Mouse (Mus musculus): Measurements from ENCODE around the gene Sys1. TPM values are rescaled to one million over a fixed set of nuclear protein-coding genes. Genes with fewer than 3 reads are reported as not detected.

Gene Sys1
- polyA plus RNA-seq, 1 experiment, result 111 TPM

DNA sequence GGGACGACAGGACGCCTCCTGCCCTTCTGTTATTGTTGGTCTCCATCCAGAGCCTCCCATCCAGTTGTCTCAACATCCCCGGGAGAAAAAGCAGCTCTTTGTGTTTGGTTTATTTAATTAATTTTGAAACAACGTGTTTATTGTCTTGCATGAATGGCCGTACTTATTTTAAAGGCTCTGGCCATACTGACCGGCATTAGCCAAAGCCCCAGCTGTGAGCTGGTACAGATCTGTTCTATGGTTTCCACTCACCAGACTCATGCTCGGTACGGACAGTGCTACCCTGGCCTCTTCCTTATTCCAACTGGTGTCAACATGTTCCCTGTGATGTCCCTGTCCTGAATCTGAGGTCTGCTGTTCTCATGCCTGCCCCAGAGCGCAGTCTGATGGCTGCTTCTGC, 59.1 kb downstream of the Sys1 start:
- Histone ChIP-seq H3K36me3 (ENCODE audit: control insufficient read depth, insufficient read depth, low read length) (no peaks in the 10 kb centered on the region), H3K27ac (ENCODE audit: insufficient read depth, low read length) (no peak overlapping the region), H3K4me3 (ENCODE audit: extremely low read depth, insufficient read depth, insufficient read length) (no peak overlapping the region), H3K4me1 (ENCODE audit: control insufficient read depth, insufficient read depth, insufficient read length) (peaks cover 5% of the 10 kb centered on the region; the same call in 1 of the 2 replicates), H3K27me3 (ENCODE audit: control insufficient read depth, insufficient read depth, low read length) (no peaks in the 10 kb centered on the region)
- TF ChIP-seq POLR2A (IDR thresholded peaks at IDR 0.05; ENCODE audit: low read depth, low read length) (no peak), CTCF (IDR thresholded peaks at IDR 0.05; ENCODE audit: extremely low read depth, insufficient read depth, insufficient read length, insufficient replicate concordance) (no peak)
- no peak for DNase-seq (ENCODE audit: low read depth in 1 of 2, low spot score in 2 of 2)
- 90% methylated on average over 9 of the region's 9 CpGs for WGBS

DNA sequence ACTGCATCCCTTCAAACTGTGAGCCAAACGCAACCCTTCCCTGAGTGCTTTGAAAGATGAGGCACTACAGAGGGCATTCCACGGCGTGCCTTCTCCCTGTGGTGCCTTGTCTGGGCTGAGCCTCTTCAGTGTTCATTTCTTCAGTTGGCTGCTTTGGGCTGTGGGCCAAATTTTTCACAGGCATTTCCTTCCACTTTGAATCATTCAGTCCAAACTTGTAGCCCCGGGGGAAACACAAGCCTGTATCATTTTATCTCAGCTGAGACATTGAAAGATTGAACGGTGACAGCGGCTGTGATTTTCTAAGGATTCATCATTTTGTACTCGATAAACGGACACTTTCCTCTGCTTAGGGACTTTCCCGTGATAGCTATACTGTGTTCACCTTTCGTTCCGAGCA, 59.8 kb downstream of the Sys1 start:
- H3K27ac ChIP-seq (ENCODE audit: insufficient read depth, low read length), result no peak overlapping the region
- H3K4me3 ChIP-seq (ENCODE audit: extremely low read depth, insufficient read depth, insufficient read length), result no peak overlapping the region
- no peaks in the 10 kb centered on the region for H3K27me3 ChIP-seq (ENCODE audit: control insufficient read depth, insufficient read depth, low read length)
- H3K4me1 ChIP-seq (ENCODE audit: control insufficient read depth, insufficient read depth, insufficient read length), result peaks cover 10% of the 10 kb centered on the region; the same call in 1 of the 2 replicates
- no peak for TF ChIP-seq POLR2A (IDR thresholded peaks at IDR 0.05; ENCODE audit: low read depth, low read length)
- TF ChIP-seq CTCF (IDR thresholded peaks at IDR 0.05; ENCODE audit: extremely low read depth, insufficient read depth, insufficient read length, insufficient replicate concordance), result no peak
- H3K36me3 ChIP-seq (ENCODE audit: control insufficient read depth, insufficient read depth, low read length), result no peaks in the 10 kb centered on the region
- DNase-seq (ENCODE audit: low read depth in 1 of 2, low spot score in 2 of 2), result no peak
- WGBS, result 73% methylated on average over 11 of the region's 11 CpGs

DNA sequence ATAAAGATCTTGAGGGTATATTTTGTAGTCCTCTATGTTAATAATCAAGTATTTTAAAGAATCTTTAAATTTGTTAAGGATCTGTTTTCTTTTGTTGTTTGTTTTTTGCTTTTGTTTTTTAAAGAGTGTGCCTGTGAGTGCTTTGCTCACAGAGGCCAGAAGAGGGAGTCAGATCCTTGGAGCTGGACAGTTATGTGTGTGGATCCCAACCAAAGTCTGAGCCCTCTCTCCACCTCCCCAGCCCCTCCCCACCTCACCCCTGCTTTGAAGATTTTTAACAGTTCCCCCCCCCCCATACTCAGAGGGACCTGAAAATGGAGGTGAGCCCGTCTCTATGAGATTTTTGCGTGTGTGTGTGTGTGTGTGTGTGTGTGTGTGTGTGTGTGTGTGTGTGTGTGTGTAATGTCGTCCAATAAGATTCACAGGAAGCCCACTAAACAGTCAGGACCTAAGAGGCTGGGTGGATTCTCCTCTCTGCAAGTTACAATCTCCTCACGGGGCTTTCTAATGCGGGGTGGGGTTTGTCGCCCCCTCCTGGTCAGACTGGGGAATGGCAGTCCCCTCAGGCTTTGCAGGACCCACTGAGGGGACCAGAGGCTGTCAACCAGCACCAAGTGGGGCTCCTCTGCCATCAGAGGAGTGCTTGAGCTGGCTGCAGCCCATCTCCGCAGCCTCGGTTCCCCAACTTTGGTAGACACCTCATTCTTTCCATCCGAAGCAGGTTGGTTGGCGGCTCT, 60.9 kb downstream of the Sys1 start:
- DNase-seq (ENCODE audit: low read depth in 1 of 2, low spot score in 2 of 2), result peak; percentile 36 to 63
- Histone ChIP-seq H3K36me3 (ENCODE audit: control insufficient read depth, insufficient read depth, low read length) (no peaks in the 10 kb centered on the region), H3K27me3 (ENCODE audit: control insufficient read depth, insufficient read depth, low read length) (no peaks in the 10 kb centered on the region), H3K27ac (ENCODE audit: insufficient read depth, low read length) (no peak overlapping the region), H3K4me1 (ENCODE audit: control insufficient read depth, insufficient read depth, insufficient read length) (peaks cover 11% of the 10 kb centered on the region; the same call in 1 of the 2 replicates), H3K4me3 (ENCODE audit: extremely low read depth, insufficient read depth, insufficient read length) (no peak overlapping the region)
- TF ChIP-seq POLR2A (IDR thresholded peaks at IDR 0.05; ENCODE audit: low read depth, low read length) (no peak), CTCF (IDR thresholded peaks at IDR 0.05; ENCODE audit: extremely low read depth, insufficient read depth, insufficient read length, insufficient replicate concordance) (peak; percentile 91)
- 42% methylated on average over 10 of the region's 10 CpGs for WGBS

DNA sequence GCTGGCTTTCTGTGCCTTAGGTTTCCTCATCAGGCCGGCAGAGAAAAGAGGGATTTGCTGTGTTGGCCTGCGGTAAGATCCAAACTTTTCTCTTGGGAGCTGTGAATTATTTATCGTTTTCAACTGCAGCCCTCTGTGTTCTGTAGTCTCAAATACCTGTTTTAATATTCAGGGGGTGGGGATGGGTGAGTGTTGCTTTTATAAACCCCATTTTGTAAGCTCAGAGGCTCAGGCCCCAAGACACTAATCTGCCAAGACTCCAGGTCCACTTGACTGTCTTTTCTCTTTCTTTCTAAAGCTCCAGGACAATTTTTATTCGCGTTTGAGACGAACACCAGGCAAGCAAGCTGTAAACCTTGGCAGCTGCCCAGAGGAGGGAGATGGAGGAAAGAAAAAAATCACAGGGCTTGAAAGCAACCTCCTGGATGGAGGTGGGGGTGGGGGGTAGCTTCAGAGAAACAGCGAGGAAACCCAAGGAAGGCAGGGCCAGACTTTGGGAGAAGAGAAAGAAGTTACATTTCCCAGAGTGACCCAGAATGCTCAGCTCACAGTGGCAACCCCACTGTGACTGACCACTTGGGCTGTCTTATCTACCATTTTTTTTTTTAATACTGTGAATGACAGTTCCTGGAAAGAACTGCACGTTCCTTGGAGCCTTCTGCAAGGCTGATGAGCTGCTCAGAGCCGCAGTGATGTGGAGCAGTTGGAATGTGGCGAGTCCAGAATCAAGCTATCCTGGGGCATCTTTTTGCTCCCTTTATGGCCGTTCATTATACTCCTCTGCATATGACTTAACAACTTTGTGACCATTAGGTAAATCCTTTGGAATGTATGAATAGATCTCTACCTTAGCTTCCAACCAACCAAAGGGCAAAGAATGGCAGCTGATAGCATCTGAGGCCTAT, 61.8 kb downstream of the Sys1 start:
- no peak for DNase-seq (ENCODE audit: low read depth in 1 of 2, low spot score in 2 of 2)
- H3K27ac ChIP-seq (ENCODE audit: insufficient read depth, low read length), result no peak overlapping the region
- no peaks in the 10 kb centered on the region for H3K36me3 ChIP-seq (ENCODE audit: control insufficient read depth, insufficient read depth, low read length)
- no peaks in the 10 kb centered on the region for H3K27me3 ChIP-seq (ENCODE audit: control insufficient read depth, insufficient read depth, low read length)
- H3K4me1 ChIP-seq (ENCODE audit: control insufficient read depth, insufficient read depth, insufficient read length), result peaks cover 11% of the 10 kb centered on the region; the same call in 1 of the 2 replicates
- 79% methylated on average over 11 of the region's 11 CpGs for WGBS
- TF ChIP-seq CTCF (IDR thresholded peaks at IDR 0.05; ENCODE audit: extremely low read depth, insufficient read depth, insufficient read length, insufficient replicate concordance), result no peak
- TF ChIP-seq POLR2A (IDR thresholded peaks at IDR 0.05; ENCODE audit: low read depth, low read length), result no peak
- no peak overlapping the region for H3K4me3 ChIP-seq (ENCODE audit: extremely low read depth, insufficient read depth, insufficient read length)

DNA sequence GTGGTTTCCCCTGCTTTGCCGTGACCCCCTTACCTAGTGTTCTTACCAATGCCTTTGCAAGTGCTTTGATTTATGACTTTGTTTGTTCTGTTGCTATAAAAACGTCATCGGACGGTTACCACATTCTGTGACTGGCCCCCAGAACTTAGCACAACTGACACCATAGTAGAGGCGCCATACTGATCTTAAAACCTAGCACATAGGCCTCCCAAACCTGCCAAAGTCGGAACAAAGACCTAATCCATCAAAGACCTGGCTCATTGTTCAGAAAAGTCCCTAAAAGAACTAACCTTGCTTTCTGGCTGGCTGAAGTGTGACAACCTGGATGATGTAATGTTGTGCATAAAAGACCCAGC, 62.4 kb downstream of the Sys1 start:
- no peak overlapping the region for H3K27ac ChIP-seq (ENCODE audit: insufficient read depth, low read length)
- no peak overlapping the region for H3K4me3 ChIP-seq (ENCODE audit: extremely low read depth, insufficient read depth, insufficient read length)
- TF ChIP-seq POLR2A (IDR thresholded peaks at IDR 0.05; ENCODE audit: low read depth, low read length), result no peak
- TF ChIP-seq CTCF (IDR thresholded peaks at IDR 0.05; ENCODE audit: extremely low read depth, insufficient read depth, insufficient read length, insufficient replicate concordance), result no peak
- WGBS, result 70% methylated on average over 6 of the region's 6 CpGs
- H3K27me3 ChIP-seq (ENCODE audit: control insufficient read depth, insufficient read depth, low read length), result no peaks in the 10 kb centered on the region
- H3K36me3 ChIP-seq (ENCODE audit: control insufficient read depth, insufficient read depth, low read length), result no peaks in the 10 kb centered on the region
- H3K4me1 ChIP-seq (ENCODE audit: control insufficient read depth, insufficient read depth, insufficient read length), result peaks cover 11% of the 10 kb centered on the region; the same call in 1 of the 2 replicates
- DNase-seq (ENCODE audit: low read depth in 1 of 2, low spot score in 2 of 2), result no peak

DNA sequence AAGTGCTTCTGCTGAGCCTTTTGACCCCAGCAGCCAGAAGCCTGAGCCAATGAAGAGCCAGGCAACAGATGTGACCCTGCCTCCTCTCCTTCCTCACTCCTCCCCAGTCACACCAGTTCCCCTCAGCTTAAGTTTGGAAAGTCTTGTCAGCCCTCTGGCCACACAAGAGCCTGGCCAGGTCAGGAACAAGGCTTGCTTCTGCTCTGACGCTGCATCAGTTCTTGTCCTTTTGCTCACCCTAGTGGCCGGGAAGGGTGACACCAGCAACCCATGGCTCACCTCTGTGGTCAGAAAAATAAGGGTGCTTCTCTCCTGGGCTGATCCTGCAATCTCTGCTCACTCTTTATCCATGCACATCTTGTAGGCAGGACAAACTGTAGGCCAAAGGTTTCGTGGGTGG, 64.0 kb downstream of the Sys1 start:
- WGBS, result 7% methylated on average over 3 of the region's 3 CpGs
- TF ChIP-seq CTCF (IDR thresholded peaks at IDR 0.05; ENCODE audit: extremely low read depth, insufficient read depth, insufficient read length, insufficient replicate concordance) (peak; percentile 57; the same call in 1 of the 2 replicates), POLR2A (IDR thresholded peaks at IDR 0.05; ENCODE audit: low read depth, low read length) (no peak)
- Histone ChIP-seq H3K27me3 (ENCODE audit: control insufficient read depth, insufficient read depth, low read length) (no peaks in the 10 kb centered on the region), H3K27ac (ENCODE audit: insufficient read depth, low read length) (no peak overlapping the region), H3K4me3 (ENCODE audit: extremely low read depth, insufficient read depth, insufficient read length) (no peak overlapping the region), H3K36me3 (ENCODE audit: control insufficient read depth, insufficient read depth, low read length) (no peaks in the 10 kb centered on the region), H3K4me1 (ENCODE audit: control insufficient read depth, insufficient read depth, insufficient read length) (peaks cover 11% of the 10 kb centered on the region; the same call in 1 of the 2 replicates)
- peak; percentile 47 to 63 for DNase-seq (ENCODE audit: low read depth in 1 of 2, low spot score in 2 of 2)

All from spleen, adult 2 months (tissue).